Mouse (Mus musculus): ENCODE measurements around the gene 5430419D17Rik. TPM values are rescaled to one million over a fixed set of nuclear protein-coding genes. Genes with fewer than 3 reads are reported as not detected.

Gene 5430419D17Rik
- total and polyA plus RNA-seq, 3 experiments = not detected

DNA sequence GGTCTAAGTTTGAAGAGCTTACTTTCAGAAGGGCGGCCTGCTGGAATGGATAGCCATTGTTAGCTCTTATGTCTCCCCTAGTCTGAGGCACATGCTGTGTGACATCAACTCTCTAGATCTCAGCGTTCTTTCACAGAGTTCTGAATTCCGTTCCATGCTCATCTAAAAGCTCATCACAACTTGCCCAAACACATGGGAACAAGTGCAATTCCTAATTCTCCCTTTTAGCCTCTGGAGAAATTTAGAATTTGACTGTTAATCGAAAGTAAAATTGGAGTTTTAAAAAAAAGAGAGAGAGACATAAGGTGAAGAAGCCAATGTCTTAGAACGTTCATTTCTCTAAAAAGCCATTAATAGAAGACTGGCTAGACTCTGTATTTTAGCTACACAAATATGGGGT lies 155.2 kb downstream of the 5430419D17Rik start, which contains the start of gene Fam24b:
TSS of gene Fam24b (minus strand) at position 101 of the 400 bp plus-strand sequence.
- Histone ChIP-seq H3K36me3 (ENCODE audit: control insufficient read depth in 1 of 2, insufficient read depth in 2 of 2, low read length in 2 of 2) (no peaks in the 10 kb centered on the region), H3K27me3 (ENCODE audit: control insufficient read depth in 1 of 2, insufficient read depth in 2 of 2, low read length in 2 of 2) (no peaks in the 10 kb centered on the region), H3K9me3 (replicated peaks; ENCODE audit: insufficient read depth, low read length) (no peaks in the 10 kb centered on the region), H3K79me2 (ENCODE audit: control insufficient read depth, insufficient read depth, low read length, poor library complexity) (no peaks in the 10 kb centered on the region), H3K4me3 (ENCODE audit: control insufficient read depth in 1 of 2, insufficient read depth in 1 of 2, low read depth in 2 of 2, low read length in 2 of 2) (no peak within 1 kb of the TSS), H3K9ac (ENCODE audit: control insufficient read depth, low read depth, low read length, poor library complexity, severe bottlenecking) (no peak within 1 kb of the TSS), H3K27ac (ENCODE audit: control insufficient read depth, low read depth, low read length) (no peak within 1 kb of the TSS), H3K4me1 (ENCODE audit: control insufficient read depth in 1 of 2, insufficient read depth in 2 of 2, low read length in 2 of 2) (no peaks in the 10 kb centered on the region)
- TF ChIP-seq NELFE (IDR thresholded peaks at IDR 0.05; ENCODE audit: low read depth, low read length) (no peak), MXI1 (IDR thresholded peaks at IDR 0.05; ENCODE audit: low read depth, low read length) (no peak), TCF12 (IDR thresholded peaks at IDR 0.05; ENCODE audit: low read depth, low read length) (no peak), MAFK (IDR thresholded peaks at IDR 0.05; ENCODE audit: borderline replicate concordance, low read depth, low read length) (no peak), TAL1 (IDR thresholded peaks at IDR 0.05; ENCODE audit: low read length) (no peak), CHD1 (IDR thresholded peaks at IDR 0.05; ENCODE audit: low read depth, low read length) (no peak)
- no peak for DNase-seq (ENCODE audit: low read depth, low spot score)

DNA sequence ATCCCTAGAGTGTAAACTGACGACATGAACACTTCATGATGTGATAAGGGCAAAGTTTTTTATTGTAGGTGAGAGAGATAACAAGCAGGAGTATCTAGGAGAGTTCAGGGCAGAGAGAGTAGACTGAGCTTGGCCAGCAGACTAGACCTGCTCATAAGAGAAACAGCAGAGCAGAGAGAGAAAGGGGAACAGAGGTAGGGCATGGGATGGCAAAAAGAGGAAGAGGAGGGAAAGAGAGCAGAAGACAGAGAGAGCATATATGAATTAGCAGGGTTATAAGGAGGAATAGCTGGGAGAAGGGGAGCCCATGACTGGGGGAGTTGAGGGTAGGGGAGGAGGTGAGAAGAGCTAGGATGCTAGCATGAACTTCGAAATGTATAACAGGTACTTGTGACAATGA lies 157.5 kb downstream of the 5430419D17Rik start:
- Histone ChIP-seq H3K79me2 (ENCODE audit: control insufficient read depth, insufficient read depth, low read length, poor library complexity) (no peaks in the 10 kb centered on the region), H3K27ac (ENCODE audit: control insufficient read depth, low read depth, low read length) (no peak overlapping the region), H3K36me3 (ENCODE audit: control insufficient read depth in 1 of 2, insufficient read depth in 2 of 2, low read length in 2 of 2) (no peaks in the 10 kb centered on the region), H3K9ac (ENCODE audit: control insufficient read depth, low read depth, low read length, poor library complexity, severe bottlenecking) (no peak overlapping the region), H3K27me3 (ENCODE audit: control insufficient read depth in 1 of 2, insufficient read depth in 2 of 2, low read length in 2 of 2) (no peaks in the 10 kb centered on the region), H3K9me3 (replicated peaks; ENCODE audit: insufficient read depth, low read length) (no peaks in the 10 kb centered on the region), H3K4me1 (ENCODE audit: control insufficient read depth in 1 of 2, insufficient read depth in 2 of 2, low read length in 2 of 2) (no peaks in the 10 kb centered on the region), H3K4me3 (ENCODE audit: control insufficient read depth in 1 of 2, insufficient read depth in 1 of 2, low read depth in 2 of 2, low read length in 2 of 2) (no peak overlapping the region)
- no peak for TF ChIP-seq CTCF (IDR thresholded peaks at IDR 0.05 in 2 of 3, conservative IDR thresholded peaks at IDR 0.05 in 1 of 3; ENCODE audit: control insufficient read depth in 1 of 3, insufficient read depth in 1 of 3, low read depth in 2 of 3, low read length in 3 of 3, poor library complexity in 1 of 3, severe bottlenecking in 1 of 3)
- TF ChIP-seq ELF1 (IDR thresholded peaks at IDR 0.05; ENCODE audit: low read depth, low read length) = no peak
- TF ChIP-seq EP300 (IDR thresholded peaks at IDR 0.05; ENCODE audit: low read depth in 1 of 2, low read length in 2 of 2) = no peak
- TF ChIP-seq POLR2AphosphoS5 (IDR thresholded peaks at IDR 0.05; ENCODE audit: borderline replicate concordance, low read depth, low read length) = no peak
- TF ChIP-seq GATA1 (IDR thresholded peaks at IDR 0.05; ENCODE audit: low read depth, low read length) = 0 out of 2 replicates have a peak, but pooled peaks have one; percentile 10
- TF ChIP-seq MXI1 (IDR thresholded peaks at IDR 0.05; ENCODE audit: low read depth, low read length) = no peak
- TF ChIP-seq HCFC1 (IDR thresholded peaks at IDR 0.05; ENCODE audit: low read depth, low read length) = no peak
- no peak for TF ChIP-seq TAL1 (IDR thresholded peaks at IDR 0.05; ENCODE audit: low read length)
- DNase-seq (ENCODE audit: low read depth, low spot score) = peak; percentile 57

- no peak for DNase-seq (ENCODE audit: low read depth, low spot score)
- no peaks in the 10 kb centered on the region for H3K79me2 ChIP-seq (ENCODE audit: control insufficient read depth, insufficient read depth, low read length, poor library complexity)
- no peaks in the 10 kb centered on the region for H3K9me3 ChIP-seq (replicated peaks; ENCODE audit: insufficient read depth, low read length)
- H3K36me3 ChIP-seq (ENCODE audit: control insufficient read depth in 1 of 2, insufficient read depth in 2 of 2, low read length in 2 of 2) = no peaks in the 10 kb centered on the region
- no peak within 1 kb of the TSS for H3K27ac ChIP-seq (ENCODE audit: control insufficient read depth, low read depth, low read length)
- H3K4me1 ChIP-seq (ENCODE audit: control insufficient read depth in 1 of 2, insufficient read depth in 2 of 2, low read length in 2 of 2) = no peaks in the 10 kb centered on the region
- no peak within 1 kb of the TSS for H3K4me3 ChIP-seq (ENCODE audit: control insufficient read depth in 1 of 2, insufficient read depth in 1 of 2, low read depth in 2 of 2, low read length in 2 of 2)
- TF ChIP-seq TCF12 (IDR thresholded peaks at IDR 0.05; ENCODE audit: low read depth, low read length) = no peak
- no peak for TF ChIP-seq POLR2AphosphoS2 (IDR thresholded peaks at IDR 0.05; ENCODE audit: low read length)
- TF ChIP-seq MAFK (IDR thresholded peaks at IDR 0.05; ENCODE audit: borderline replicate concordance, low read depth, low read length) = no peak
- no peak within 1 kb of the TSS for H3K9ac ChIP-seq (ENCODE audit: control insufficient read depth, low read depth, low read length, poor library complexity, severe bottlenecking)
- H3K27me3 ChIP-seq (ENCODE audit: control insufficient read depth in 1 of 2, insufficient read depth in 2 of 2, low read length in 2 of 2) = no peaks in the 10 kb centered on the region
These were observed 159.4 kb downstream of the 5430419D17Rik start, which contains the start of gene Fam24a for GRCm38 (mm10) chr7:131333564-131333963. Gene Fam24a, plus strand, starts transcription at chr7:131333864.

Measured in MEL (cell line).